Mouse (Mus musculus) lung, postnatal 36 days (tissue): ENCODE results near the gene Car10.

Source experiments
- DNase-seq: peaks from one replicate; pipeline ENCODE4 v3.0.0; 2022; ENCODE audit warnings: mixed read lengths

Car10 gene

GRCm38 (mm10) chr11:93501671-93502070, 403.8 kb downstream of the Car10 start:
- DNase-seq, result no peak

GRCm38 (mm10) chr11:93502864-93503263, 405.0 kb downstream of the Car10 start:
- no peak for DNase-seq

DNA sequence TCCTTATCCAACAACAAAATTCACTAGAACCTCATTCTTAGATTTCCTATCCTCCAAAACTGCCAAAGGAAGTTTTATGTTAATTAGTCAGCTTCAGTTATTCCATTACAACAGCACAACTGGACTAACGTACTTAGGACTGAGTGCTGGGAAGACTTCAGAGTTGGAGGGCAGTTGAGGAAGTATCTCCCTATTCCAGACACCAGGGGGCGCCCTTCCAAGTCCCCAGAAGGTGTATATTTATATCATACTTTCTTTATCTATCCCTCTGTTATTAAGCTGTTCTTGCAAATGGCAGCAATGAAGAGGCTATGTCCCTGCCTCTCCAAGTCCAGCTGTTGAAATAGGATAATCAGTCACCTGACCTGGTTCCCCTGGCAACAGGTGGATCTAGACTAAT, 405.6 kb downstream of the Car10 start:
- peak; percentile 10 for DNase-seq

DNA sequence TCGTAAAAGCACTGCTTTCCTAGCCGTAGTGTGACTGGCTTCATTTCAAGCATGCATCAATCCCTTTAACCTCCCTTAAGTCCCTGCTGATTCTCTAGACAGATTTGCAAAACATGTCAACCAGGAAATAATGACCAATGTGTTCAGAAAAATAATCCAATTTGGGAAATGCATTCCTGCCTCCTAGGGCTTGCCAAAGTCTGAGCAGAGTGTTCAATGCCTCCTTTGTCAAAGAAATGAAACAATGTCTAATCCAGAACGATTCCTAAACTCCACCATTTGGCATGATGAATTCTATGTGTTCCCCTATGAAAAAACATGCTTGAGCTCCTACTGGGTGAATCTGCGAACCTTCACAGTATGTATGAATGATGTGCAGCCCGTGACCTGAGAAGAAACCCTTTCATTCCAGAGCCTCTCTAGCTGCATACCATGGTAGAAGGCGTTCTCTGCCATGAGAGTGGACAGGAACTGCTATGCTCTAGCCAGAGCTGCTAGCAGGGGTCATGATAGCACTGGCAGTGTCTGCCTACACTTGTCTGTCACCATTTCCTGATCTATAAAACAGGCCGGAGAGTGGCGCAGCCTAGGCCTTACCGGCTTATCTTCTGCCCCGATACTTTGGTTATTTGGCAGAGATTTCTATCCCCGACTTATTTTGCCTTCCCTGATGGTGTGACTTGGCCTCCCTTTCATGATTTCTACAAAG, 411.9 kb downstream of the Car10 start:
- no peak for DNase-seq

DNA sequence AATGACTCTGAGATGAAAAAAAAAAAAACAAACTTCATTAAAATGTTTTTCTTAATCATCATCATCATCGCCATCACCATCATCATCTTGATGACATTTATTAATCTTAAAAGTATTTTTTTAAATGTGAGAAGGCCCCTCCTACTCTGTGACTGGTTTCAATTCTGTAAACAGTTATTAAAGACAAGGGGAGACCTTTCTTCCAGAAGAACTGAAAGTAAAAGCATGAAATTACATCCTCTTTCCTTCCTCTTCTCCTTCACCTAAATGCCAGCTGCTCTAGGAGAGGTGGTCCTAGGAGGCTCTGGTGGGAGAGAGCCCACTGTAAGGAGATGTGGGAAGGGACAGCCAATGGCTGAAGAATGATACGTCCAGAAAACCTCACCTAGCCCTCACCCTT, 415.0 kb downstream of the Car10 start:
- no peak for DNase-seq

DNA sequence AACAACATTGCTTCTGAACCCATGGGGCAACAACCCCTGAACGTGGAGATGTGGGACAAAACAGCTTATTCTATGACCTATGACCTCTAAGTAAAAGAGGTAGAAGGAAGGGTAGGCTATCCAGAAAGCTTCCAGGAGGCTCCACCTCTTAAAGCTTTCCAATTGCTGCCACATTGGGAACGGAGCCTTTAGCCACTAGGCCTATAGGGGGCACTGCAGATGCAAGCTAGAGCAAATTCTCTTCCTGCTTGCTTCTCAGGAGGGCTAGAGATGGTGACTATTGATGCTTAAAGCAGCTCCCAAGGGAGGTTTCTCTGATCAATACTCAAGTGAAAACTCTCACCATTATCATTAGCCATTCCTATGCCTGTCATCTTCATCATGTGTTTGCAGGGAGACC, 416.6 kb downstream of the Car10 start:
- DNase-seq, result no peak

GRCm38 (mm10) chr11:93515566-93515965, 417.7 kb downstream of the Car10 start:
- no peak for DNase-seq

- DNase-seq, result no peak
Observed at GRCm38 (mm10) chr11:93516216-93516615, 418.4 kb downstream of the Car10 start.

DNA sequence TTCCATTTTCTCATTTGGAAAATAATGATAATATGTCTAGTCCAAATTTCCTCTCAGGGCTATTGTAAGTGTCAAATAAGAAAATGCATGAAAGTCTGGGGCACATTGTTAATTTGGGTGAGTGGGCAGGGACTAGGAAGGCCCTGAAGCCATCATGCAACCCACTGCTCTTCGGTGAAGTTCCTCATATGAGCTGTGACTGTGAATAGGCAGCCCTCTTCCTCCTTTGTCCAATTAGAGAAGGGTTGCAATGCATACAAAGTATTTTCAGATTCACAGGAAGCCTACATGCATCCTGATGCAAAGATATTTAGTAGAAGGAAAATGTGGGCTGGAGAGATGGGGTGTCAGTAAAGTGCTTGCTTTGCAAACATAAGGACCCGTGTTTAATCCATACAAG, 419.1 kb downstream of the Car10 start:
- DNase-seq, result no peak

DNA sequence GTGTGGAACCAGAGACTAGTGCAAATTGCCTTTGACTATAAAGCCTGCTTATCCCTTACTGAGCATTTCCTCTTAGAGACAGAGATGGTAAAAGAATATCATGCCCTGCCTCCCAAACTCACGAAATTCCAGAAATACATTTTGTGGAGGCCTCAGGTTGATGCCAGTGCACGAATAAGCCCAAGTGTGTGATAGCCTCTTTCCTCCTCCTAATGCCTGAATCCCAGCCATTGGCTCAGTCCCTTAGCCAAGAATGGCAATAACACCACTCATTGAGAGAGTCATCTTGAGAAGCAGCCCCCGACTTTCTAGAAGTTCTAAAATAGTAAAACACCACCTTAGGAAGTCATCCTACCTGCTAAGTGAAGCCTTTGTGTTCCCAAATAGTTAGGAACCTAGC, 424.7 kb downstream of the Car10 start:
- no peak for DNase-seq

DNA sequence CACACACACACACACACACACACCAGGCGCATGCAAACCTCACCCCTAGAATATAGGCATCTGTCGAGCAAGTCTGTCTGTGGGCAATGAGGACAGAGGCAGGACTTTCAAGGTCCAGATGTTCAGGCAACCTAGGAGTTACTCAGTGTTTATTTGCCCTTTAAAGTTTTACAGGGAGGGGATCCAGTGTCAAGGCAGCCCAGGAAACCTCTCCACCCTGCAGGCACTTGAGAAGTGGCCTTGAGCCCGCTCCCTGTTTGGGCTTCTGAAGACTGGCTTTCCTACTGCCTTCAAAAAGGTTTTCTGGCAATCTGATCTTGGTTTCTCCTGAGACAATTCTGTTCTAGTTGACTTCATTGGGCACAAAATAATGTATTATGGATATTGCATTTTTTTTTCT, 428.1 kb downstream of the Car10 start:
- DNase-seq, result no peak

DNA sequence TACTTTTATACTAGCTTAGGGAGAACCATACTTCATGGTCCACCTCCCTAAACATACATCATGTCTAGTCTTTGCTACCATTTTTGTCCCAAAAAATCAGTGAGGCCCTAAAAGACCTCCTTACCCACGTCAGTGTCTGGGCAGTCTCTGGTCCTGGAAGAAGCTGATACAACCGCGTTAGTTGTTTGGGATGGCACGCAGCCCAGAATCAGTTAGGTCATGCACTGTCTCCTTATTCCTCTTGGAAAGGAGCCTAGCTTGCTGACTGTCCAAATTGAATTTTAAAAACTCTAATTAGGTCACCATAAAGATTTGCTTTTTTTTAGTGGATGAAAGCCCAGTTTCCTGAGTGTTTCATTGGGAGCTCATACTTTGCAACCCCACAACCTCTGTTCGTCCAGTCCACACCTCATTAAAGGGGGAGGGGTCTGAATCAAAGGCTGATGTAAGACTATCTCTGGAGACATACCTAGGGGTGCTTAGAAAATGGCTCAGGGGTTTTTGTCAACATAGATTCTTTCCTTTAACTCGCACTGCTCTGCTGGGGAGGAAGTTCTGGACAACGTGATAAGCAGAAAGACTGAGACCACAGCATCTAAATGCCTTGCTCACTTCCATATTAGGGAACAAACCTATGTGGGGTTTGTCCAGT, 433.3 kb downstream of the Car10 start:
- peak; percentile 44 for DNase-seq

GRCm38 (mm10) chr11:93536244-93536643, 438.4 kb downstream of the Car10 start:
- no peak for DNase-seq

- DNase-seq, result no peak
Observed at GRCm38 (mm10) chr11:93548904-93549303, 451.1 kb downstream of the Car10 start.

GRCm38 (mm10) chr11:93550908-93551307, 453.1 kb downstream of the Car10 start:
- peak; percentile 26 for DNase-seq

DNA sequence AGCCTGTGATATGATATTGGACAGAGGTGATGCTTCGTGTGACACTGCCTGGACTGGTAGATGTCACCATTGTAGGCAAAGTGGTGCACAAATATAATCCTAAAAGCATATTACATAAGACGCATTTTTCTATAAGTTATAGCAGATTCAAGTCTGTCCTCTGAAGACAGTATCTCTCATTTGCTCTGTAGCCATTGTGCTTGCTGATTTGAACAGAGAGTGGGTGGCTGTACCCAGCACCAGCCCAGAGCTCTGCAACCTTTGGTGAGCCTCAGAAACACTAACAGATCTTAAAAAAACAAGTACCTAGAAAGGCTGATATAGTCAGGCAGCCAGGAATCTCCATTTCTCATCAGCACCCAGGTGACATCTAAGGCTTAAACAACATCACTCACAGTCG, 461.3 kb downstream of the Car10 start:
- no peak for DNase-seq

- DNase-seq, result no peak
Observed at GRCm38 (mm10) chr11:93560570-93560969, 462.7 kb downstream of the Car10 start.

DNA sequence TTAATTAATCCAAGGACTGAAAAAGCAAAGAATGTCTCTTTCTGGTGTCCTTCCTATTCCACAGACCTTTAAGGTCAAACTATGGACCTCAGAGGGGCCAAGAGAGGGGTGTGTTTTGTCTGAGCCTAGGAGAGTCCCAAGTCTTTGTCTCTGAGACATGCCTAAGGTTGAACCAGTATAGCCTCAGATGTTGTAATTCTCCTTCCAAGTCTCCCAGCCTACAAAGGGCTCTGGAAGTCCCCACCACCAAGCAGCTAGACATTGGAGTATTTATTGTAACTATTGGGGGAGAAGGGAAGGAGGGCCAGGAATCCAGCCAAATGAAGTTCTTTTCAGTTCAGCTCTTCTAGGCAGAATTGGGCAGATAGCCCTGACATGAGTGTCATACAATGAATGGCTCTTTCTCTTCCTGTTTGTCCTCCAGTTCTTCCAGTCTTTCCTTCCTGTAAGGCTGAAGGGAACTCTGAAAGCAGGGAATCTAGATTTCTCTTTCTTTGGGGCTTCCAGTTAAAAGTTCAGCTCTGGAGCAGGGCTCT, 464.6 kb downstream of the Car10 start:
- DNase-seq, result no peak

DNA sequence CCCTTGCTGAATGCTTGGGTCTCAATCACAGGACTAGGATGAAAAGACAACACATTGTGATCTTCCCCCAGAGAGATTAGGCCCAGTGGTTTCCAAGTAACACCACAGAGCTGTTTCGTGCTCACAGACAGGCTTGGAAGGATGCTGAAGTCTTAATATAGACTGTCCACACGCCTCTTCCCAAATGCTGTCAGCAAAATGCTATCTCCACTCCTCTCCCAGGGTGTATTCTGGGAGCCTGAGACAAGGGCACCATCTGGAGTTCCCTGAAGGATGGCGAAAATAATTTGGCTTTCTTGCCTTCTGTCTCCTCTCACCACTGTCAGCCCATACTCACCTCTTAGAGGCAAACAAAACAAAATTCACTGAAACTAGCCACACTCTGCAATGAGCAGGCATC, 467.9 kb downstream of the Car10 start:
- DNase-seq, result no peak

DNA sequence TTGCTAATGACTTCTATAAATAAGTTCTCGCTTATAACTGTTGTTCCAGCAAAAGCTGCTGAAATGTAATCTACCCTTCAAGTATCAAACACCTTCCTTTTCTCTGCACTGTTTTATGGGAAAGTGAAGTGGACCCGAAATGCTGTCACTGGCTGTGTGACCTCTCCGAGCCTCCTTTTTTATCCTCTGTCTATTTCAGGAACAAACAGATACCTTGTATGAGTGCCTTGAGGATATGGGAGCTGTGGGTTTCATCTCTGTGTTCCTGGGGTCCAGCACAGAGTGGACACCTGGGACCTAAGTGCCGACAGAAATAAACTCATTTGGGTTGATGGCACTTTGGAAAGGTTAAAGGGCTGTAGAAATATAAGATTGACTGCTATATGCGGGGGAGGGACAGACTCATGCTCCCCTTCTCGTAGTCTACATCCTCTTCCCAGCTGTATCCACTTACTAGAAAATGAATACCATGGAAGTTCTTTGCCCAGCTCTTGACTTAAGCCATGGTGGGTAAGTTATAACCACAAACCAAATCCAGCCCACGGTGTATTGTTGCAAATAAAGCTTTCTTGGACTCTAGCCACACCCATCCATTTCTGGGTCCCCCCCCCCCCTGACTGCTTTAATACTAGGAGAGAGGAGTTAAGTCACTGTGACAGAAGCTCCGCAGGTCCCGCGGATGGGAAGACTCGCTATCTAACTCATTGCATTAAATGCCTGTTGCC, 474.3 kb downstream of the Car10 start:
- DNase-seq, result no peak

DNA sequence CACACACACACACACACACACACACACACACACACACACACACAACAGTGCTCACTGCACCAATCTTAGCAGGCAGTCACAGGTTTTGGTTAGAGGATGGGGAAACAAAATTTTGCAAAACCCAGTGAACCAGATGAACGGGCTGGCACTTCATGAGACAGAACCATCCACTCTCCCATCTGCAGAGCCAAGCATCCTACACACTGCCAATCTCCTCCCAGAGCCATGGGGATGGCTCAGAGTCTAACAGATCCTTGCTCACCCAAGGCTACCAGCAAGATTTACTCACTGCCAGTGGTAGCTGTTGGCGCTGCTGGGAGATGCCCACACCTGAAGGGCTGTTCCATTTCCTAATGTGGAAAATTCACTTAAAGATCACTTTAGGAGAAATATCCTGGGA, 479.6 kb downstream of the Car10 start:
- DNase-seq, result no peak

DNA sequence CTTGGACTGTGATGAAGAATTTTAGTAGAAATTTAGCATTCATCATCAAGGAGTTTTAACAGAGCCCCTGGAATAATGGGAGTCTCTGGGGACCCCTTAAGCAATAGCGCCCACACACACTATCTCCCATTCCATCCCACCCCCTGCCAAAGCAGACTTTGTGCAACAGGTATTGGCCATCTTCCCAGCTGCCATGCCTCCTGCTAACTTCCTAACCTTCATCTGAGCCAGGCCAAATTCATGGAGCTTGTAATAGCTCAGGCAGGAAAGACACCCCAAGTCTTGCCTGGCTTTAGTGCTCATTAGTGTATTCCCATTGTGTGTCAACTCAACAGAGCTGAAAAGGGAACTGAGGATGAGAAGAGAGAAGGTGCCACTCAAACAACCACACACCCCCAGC, 481.8 kb downstream of the Car10 start:
- DNase-seq, result no peak

GRCm38 (mm10) chr11:93581326-93581725, 483.5 kb downstream of the Car10 start:
- DNase-seq, result no peak

GRCm38 (mm10) chr11:93587788-93588187, 490.0 kb downstream of the Car10 start:
- no peak for DNase-seq
